Mouse (Mus musculus) T-helper 1 cell (primary cell): ENCODE data around the gene Gnb1.
"Not testable (repeated sequence)": the region's sequence is repeated elsewhere in the genome, so short reads cannot be mapped to it uniquely, and the experiment has no call there.

ENCODE experiments used
- in situ Hi-C: fragments of 300-600 bp; cut with MboI, MseI; formaldehyde crosslinking; loops from one replicate; pipeline ENCODE4 v1.15.1; 2025; ENCODE audit warnings: high pct_unique_total_duplicates

Gene Gnb1

GRCm38 (mm10) chr4:155549993-155550392 is 58.8 kb downstream of the Gnb1 start:
- in situ Hi-C loops = no loop called here

- in situ Hi-C loops = no loop called here
Measured at GRCm38 (mm10) chr4:155550446-155550845, 59.3 kb downstream of the Gnb1 start.

- in situ Hi-C loops = no loop called here
Measured at GRCm38 (mm10) chr4:155551073-155551472, 59.9 kb downstream of the Gnb1 start.

- in situ Hi-C loops = no loop called here
Measured at GRCm38 (mm10) chr4:155552917-155553532, 61.9 kb downstream of the Gnb1 start.

- in situ Hi-C loops = loop anchor here (5.0 kb wide), 1 partner anchor 38 kb away; no protein-coding TSS in a partner anchor
Measured at GRCm38 (mm10) chr4:155554880-155555279, 63.7 kb downstream of the Gnb1 start.

GRCm38 (mm10) chr4:155555464-155555863 is 64.3 kb downstream of the Gnb1 start:
- in situ Hi-C loops = loop anchor here (5.0 kb wide), 1 partner anchor 38 kb away; no protein-coding TSS in a partner anchor

- in situ Hi-C loops = loop anchor here (5.0 kb wide), 1 partner anchor 42 kb away; no protein-coding TSS in a partner anchor
Measured at GRCm38 (mm10) chr4:155559454-155559853, 68.3 kb downstream of the Gnb1 start.

- in situ Hi-C loops = no loop called here
Measured at GRCm38 (mm10) chr4:155560932-155561331, 69.8 kb downstream of the Gnb1 start.

- in situ Hi-C loops = no loop called here
Measured at GRCm38 (mm10) chr4:155561661-155562442, 70.7 kb downstream of the Gnb1 start, which contains the start of gene Nadk. Gene Nadk, plus strand, starts transcription at chr4:155562378.

GRCm38 (mm10) chr4:155562725-155563399 is 71.7 kb downstream of the Gnb1 start:
- in situ Hi-C loops = no loop called here

GRCm38 (mm10) chr4:155563400-155564231 is 72.5 kb downstream of the Gnb1 start:
- in situ Hi-C loops = no loop called here

- in situ Hi-C loops = no loop called here
Measured at GRCm38 (mm10) chr4:155564315-155565069, 73.3 kb downstream of the Gnb1 start.

- in situ Hi-C loops = no loop called here
Measured at GRCm38 (mm10) chr4:155566555-155566954, 75.4 kb downstream of the Gnb1 start.

- in situ Hi-C loops = no loop called here
Measured at GRCm38 (mm10) chr4:155568170-155568569, 77.0 kb downstream of the Gnb1 start.

- in situ Hi-C loops = no loop called here
Measured at GRCm38 (mm10) chr4:155568632-155569370, 77.6 kb downstream of the Gnb1 start.

- in situ Hi-C loops = no loop called here
Measured at GRCm38 (mm10) chr4:155569818-155570217, 78.7 kb downstream of the Gnb1 start.

GRCm38 (mm10) chr4:155570315-155570714 is 79.2 kb downstream of the Gnb1 start:
- in situ Hi-C loops = not testable (repeated sequence)

- in situ Hi-C loops = no loop called here
Measured at GRCm38 (mm10) chr4:155571442-155571841, 80.3 kb downstream of the Gnb1 start.

- in situ Hi-C loops = no loop called here
Measured at GRCm38 (mm10) chr4:155573155-155573554, 82.0 kb downstream of the Gnb1 start.

- in situ Hi-C loops = no loop called here
Measured at GRCm38 (mm10) chr4:155573876-155574275, 82.7 kb downstream of the Gnb1 start.
